Mouse (Mus musculus): ENCODE results near the gene Gm21903.

DNA sequence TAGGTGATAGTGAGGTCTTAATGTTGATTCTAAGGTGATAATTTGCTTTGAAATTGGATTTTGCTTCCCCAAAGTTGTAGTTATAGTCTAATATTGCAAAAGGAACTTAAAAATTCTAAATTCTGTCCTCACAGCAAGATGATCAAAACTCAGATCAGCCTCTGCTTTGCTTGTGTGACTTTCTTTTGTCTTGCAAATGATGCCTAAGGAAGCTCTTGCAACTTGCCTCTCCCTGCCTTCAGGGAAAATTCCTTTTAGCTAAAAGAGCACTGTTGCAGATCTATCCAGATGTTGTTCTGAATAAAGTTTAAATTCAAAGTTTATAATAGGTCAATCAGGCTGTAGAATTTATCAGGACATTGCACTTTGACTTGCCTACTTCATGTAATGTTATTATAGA is 20.5 kb upstream of the Gm21903 start:
- TF ChIP-seq CTCF (IDR thresholded peaks at IDR 0.05; ENCODE audit: extremely low read depth, insufficient read length, insufficient replicate concordance, low read depth, low read length) (no peak), POLR2A (IDR thresholded peaks at IDR 0.05; ENCODE audit: low read depth, low read length) (no peak)
